Mouse (Mus musculus): ENCODE measurements around the gene Wwox. TPM values are rescaled to one million over a fixed set of nuclear protein-coding genes. Genes with fewer than 3 reads are reported as not detected.
A peak's percentile ranks its signal among the peaks of the same experiment; 100 is the strongest.

The Wwox gene
- polyA plus RNA-seq, 1 experiment from 2014 or later: 11.0 TPM

- 71% methylated on average over 6 of the region's 6 CpGs for WGBS
- no peaks in the 10 kb centered on the region for H3K36me3 ChIP-seq (ENCODE audit: control insufficient read depth, insufficient read depth, low read length)
- H3K4me1 ChIP-seq (ENCODE audit: control insufficient read depth, insufficient read depth, low read length): no peaks in the 10 kb centered on the region
- no peak overlapping the region for H3K4me2 ChIP-seq (ENCODE audit: low read depth, low read length)
- no peak overlapping the region for H3K9ac ChIP-seq (ENCODE audit: low read depth, low read length)
- H3K9me3 ChIP-seq (ENCODE audit: control insufficient read depth, low read length): no peaks in the 10 kb centered on the region
- no peaks in the 10 kb centered on the region for H3K27me3 ChIP-seq (replicated peaks; ENCODE audit: control insufficient read depth, insufficient read depth, low read length)
- H3K27ac ChIP-seq (replicated peaks; ENCODE audit: low read depth, low read length): no peak overlapping the region
- no peak for ATAC-seq (ENCODE audit: low read depth)
- DNase-seq (ENCODE audit: low spot score): no peak
- H3K4me3 ChIP-seq (ENCODE audit: low read depth, low read length): no peak overlapping the region
These were observed 20.6 kb upstream of the Wwox start for GRCm38 (mm10) chr8:114418904-114419303.

- H3K4me2 ChIP-seq (ENCODE audit: low read depth, low read length): no peak overlapping the region
- DNase-seq (ENCODE audit: low spot score) (no peak), ATAC-seq (ENCODE audit: low read depth) (no peak)
- H3K4me3 ChIP-seq (ENCODE audit: low read depth, low read length): no peak overlapping the region
- H3K9me3 ChIP-seq (ENCODE audit: control insufficient read depth, low read length): no peaks in the 10 kb centered on the region
- H3K27ac ChIP-seq (replicated peaks; ENCODE audit: low read depth, low read length): no peak overlapping the region
- WGBS: 71% methylated on average over 4 of the region's 4 CpGs
- H3K36me3 ChIP-seq (ENCODE audit: control insufficient read depth, insufficient read depth, low read length): no peaks in the 10 kb centered on the region
- no peaks in the 10 kb centered on the region for H3K27me3 ChIP-seq (replicated peaks; ENCODE audit: control insufficient read depth, insufficient read depth, low read length)
- H3K9ac ChIP-seq (ENCODE audit: low read depth, low read length): no peak overlapping the region
- H3K4me1 ChIP-seq (ENCODE audit: control insufficient read depth, insufficient read depth, low read length): no peaks in the 10 kb centered on the region
These were observed 17.9 kb upstream of the Wwox start for GRCm38 (mm10) chr8:114421544-114421943.

DNA sequence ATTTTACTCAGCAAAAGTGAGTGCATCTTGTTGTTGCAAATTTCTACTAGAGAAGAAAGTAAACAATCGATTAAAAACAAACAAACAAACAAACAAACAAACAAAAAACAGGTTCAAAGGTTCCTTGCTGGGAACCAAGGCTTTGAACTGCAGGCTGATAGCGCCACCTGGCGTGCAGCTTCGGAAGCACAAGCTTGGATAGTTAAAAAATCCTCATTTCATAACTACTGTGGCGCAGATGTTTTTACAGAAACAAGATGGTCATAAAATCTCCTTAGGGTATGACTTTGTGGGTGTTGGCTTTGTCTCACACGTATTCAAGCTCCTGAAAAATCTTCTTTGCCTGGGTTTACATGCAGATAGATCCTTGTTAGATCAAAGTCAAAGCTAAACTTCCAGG lies 1.2 kb upstream of the Wwox start:
- no peaks in the 10 kb centered on the region for H3K9me3 ChIP-seq (ENCODE audit: control insufficient read depth, low read length)
- ATAC-seq (ENCODE audit: low read depth): no peak
- WGBS: 6% methylated on average over 6 of the region's 6 CpGs
- no peaks in the 10 kb centered on the region for H3K36me3 ChIP-seq (ENCODE audit: control insufficient read depth, insufficient read depth, low read length)
- no peak overlapping the region for H3K9ac ChIP-seq (ENCODE audit: low read depth, low read length)
- H3K4me3 ChIP-seq (ENCODE audit: low read depth, low read length): no peak overlapping the region
- 0 out of 2 replicates have a peak, but pooled peaks cover 4% of the 10 kb centered on the region for H3K4me1 ChIP-seq (ENCODE audit: control insufficient read depth, insufficient read depth, low read length)
- no peaks in the 10 kb centered on the region for H3K27me3 ChIP-seq (replicated peaks; ENCODE audit: control insufficient read depth, insufficient read depth, low read length)
- H3K27ac ChIP-seq (replicated peaks; ENCODE audit: low read depth, low read length): no peak overlapping the region
- peak; percentile 54 for DNase-seq (ENCODE audit: low spot score)
- no peak overlapping the region for H3K4me2 ChIP-seq (ENCODE audit: low read depth, low read length)

GRCm38 (mm10) chr8:114440205-114440589 lies 742 bp downstream of the Wwox start:
- 14% methylated on average over 5 of the region's 5 CpGs for WGBS
- Histone ChIP-seq H3K27me3 (replicated peaks; ENCODE audit: control insufficient read depth, insufficient read depth, low read length) (no peaks in the 10 kb centered on the region), H3K9me3 (ENCODE audit: control insufficient read depth, low read length) (no peaks in the 10 kb centered on the region), H3K4me1 (ENCODE audit: control insufficient read depth, insufficient read depth, low read length) (0 out of 2 replicates have a peak, but pooled peaks cover 4% of the 10 kb centered on the region), H3K36me3 (ENCODE audit: control insufficient read depth, insufficient read depth, low read length) (no peaks in the 10 kb centered on the region), H3K27ac (replicated peaks; ENCODE audit: low read depth, low read length) (no peak overlapping the region), H3K4me3 (ENCODE audit: low read depth, low read length) (peak overlapping the region; percentile 70), H3K9ac (ENCODE audit: low read depth, low read length) (peak overlapping the region; percentile 73), H3K4me2 (ENCODE audit: low read depth, low read length) (peak overlapping the region; percentile 69)
- ATAC-seq (ENCODE audit: low read depth): no peak
- DNase-seq (ENCODE audit: low spot score): no peak

DNA sequence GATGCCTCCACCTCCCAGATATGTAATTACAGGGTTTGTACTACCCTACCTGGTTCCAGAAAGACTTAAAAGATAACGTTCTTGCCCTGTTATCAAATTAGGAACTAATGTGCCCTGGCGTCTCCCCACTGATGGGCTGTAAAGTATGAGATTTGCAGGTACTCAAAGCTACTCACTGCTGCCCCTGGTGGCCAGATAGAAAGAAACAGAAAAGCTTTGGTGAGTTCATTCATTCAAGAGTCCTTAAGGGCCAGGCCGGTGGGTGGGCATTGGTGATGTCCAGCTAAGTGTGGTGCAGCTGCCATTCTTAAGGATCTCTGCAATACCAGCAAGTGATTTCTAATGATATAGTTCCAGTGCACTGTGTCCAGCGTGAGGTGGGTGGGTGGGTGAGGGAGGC lies 2.2 kb downstream of the Wwox start:
- ATAC-seq (ENCODE audit: low read depth) (no peak), DNase-seq (ENCODE audit: low spot score) (no peak)
- Histone ChIP-seq H3K27ac (replicated peaks; ENCODE audit: low read depth, low read length) (no peak overlapping the region), H3K4me2 (ENCODE audit: low read depth, low read length) (no peak overlapping the region), H3K4me3 (ENCODE audit: low read depth, low read length) (no peak overlapping the region), H3K9me3 (ENCODE audit: control insufficient read depth, low read length) (no peaks in the 10 kb centered on the region), H3K27me3 (replicated peaks; ENCODE audit: control insufficient read depth, insufficient read depth, low read length) (no peaks in the 10 kb centered on the region), H3K9ac (ENCODE audit: low read depth, low read length) (no peak overlapping the region), H3K4me1 (ENCODE audit: control insufficient read depth, insufficient read depth, low read length) (0 out of 2 replicates have a peak, but pooled peaks cover 4% of the 10 kb centered on the region), H3K36me3 (ENCODE audit: control insufficient read depth, insufficient read depth, low read length) (no peaks in the 10 kb centered on the region)
- 85% methylated on average over 4 of the region's 4 CpGs for WGBS

DNA sequence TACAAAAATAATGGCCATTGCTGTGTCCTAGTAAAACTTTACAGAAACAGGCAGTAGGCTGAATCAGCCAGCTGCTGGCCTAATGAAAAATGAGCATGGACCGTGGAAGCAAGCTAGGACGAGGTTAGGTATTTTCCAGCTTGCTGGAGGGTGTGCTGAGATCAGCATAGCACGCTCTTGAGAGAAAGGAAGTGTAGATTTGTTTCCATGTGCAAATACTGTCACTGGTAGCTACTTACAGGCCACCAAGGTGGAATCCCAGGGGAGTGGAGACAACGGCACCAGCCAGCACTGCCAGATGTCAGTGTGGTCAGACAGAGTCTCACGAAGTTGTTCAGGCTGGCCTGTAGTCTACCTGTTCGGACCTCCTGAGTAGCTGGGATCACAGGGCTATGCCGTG lies 7.4 kb downstream of the Wwox start:
- no peak for DNase-seq (ENCODE audit: low spot score)
- H3K4me1 ChIP-seq (ENCODE audit: control insufficient read depth, insufficient read depth, low read length): no peaks in the 10 kb centered on the region
- no peak overlapping the region for H3K27ac ChIP-seq (replicated peaks; ENCODE audit: low read depth, low read length)
- no peak overlapping the region for H3K9ac ChIP-seq (ENCODE audit: low read depth, low read length)
- no peaks in the 10 kb centered on the region for H3K27me3 ChIP-seq (replicated peaks; ENCODE audit: control insufficient read depth, insufficient read depth, low read length)
- 73% methylated on average over 7 of the region's 7 CpGs for WGBS
- 0 out of 2 replicates have a peak, but pooled peaks cover 3% of the 10 kb centered on the region for H3K36me3 ChIP-seq (ENCODE audit: control insufficient read depth, insufficient read depth, low read length)
- ATAC-seq (ENCODE audit: low read depth): no peak
- H3K4me2 ChIP-seq (ENCODE audit: low read depth, low read length): no peak overlapping the region
- no peaks in the 10 kb centered on the region for H3K9me3 ChIP-seq (ENCODE audit: control insufficient read depth, low read length)
- no peak overlapping the region for H3K4me3 ChIP-seq (ENCODE audit: low read depth, low read length)

DNA sequence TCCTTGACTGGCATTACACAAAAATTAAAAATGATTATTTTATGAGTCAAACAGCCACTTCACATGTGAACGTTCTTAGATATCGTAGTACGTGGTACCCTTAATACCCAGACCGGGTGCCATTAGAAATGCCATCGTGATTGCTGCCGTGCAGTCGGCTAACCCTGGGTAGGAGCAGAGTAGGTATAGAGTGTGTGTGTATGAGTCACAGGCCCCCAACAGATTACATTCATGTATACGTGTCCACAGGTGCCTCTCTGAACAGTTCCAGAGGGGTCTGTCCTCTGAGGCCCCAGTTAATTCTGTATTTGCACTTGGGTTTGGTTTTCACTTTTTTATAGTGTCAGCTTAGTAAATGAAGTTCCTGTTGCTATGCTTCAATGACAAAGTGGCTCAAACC lies 12.8 kb downstream of the Wwox start:
- no peaks in the 10 kb centered on the region for H3K9me3 ChIP-seq (ENCODE audit: control insufficient read depth, low read length)

GRCm38 (mm10) chr8:114452781-114453221 lies 13.3 kb downstream of the Wwox start:
- Histone ChIP-seq H3K9me3 (ENCODE audit: control insufficient read depth, low read length) (no peaks in the 10 kb centered on the region), H3K4me2 (ENCODE audit: low read depth, low read length) (0 out of 2 replicates have a peak overlapping the region, but pooled peaks have one; percentile 21), H3K4me1 (ENCODE audit: control insufficient read depth, insufficient read depth, low read length) (no peaks in the 10 kb centered on the region), H3K4me3 (ENCODE audit: low read depth, low read length) (no peak overlapping the region), H3K9ac (ENCODE audit: low read depth, low read length) (no peak overlapping the region), H3K36me3 (ENCODE audit: control insufficient read depth, insufficient read depth, low read length) (0 out of 2 replicates have a peak, but pooled peaks cover 3% of the 10 kb centered on the region), H3K27me3 (replicated peaks; ENCODE audit: control insufficient read depth, insufficient read depth, low read length) (no peaks in the 10 kb centered on the region), H3K27ac (replicated peaks; ENCODE audit: low read depth, low read length) (no peak overlapping the region)
- peak; percentile 54; the same call in 1 of the 2 replicates for ATAC-seq (ENCODE audit: low read depth)
- peak; percentile 92 for DNase-seq (ENCODE audit: low spot score)
- 13% methylated on average over 9 of the region's 9 CpGs for WGBS

More for the DNA sequence above, 12.8 kb downstream of the Wwox start:
- Histone ChIP-seq H3K27ac (replicated peaks; ENCODE audit: low read depth, low read length) (no peak overlapping the region), H3K4me1 (ENCODE audit: control insufficient read depth, insufficient read depth, low read length) (no peaks in the 10 kb centered on the region), H3K27me3 (replicated peaks; ENCODE audit: control insufficient read depth, insufficient read depth, low read length) (no peaks in the 10 kb centered on the region), H3K4me2 (ENCODE audit: low read depth, low read length) (no peak overlapping the region), H3K9ac (ENCODE audit: low read depth, low read length) (no peak overlapping the region), H3K36me3 (ENCODE audit: control insufficient read depth, insufficient read depth, low read length) (0 out of 2 replicates have a peak, but pooled peaks cover 3% of the 10 kb centered on the region), H3K4me3 (ENCODE audit: low read depth, low read length) (no peak overlapping the region)
- no peak for DNase-seq (ENCODE audit: low spot score)
- WGBS: 94% methylated on average over 8 of the region's 8 CpGs
- ATAC-seq (ENCODE audit: low read depth): no peak; the same call in 1 of the 2 replicates

- no peaks in the 10 kb centered on the region for H3K27me3 ChIP-seq (replicated peaks; ENCODE audit: control insufficient read depth, insufficient read depth, low read length)
- no peak overlapping the region for H3K4me3 ChIP-seq (ENCODE audit: low read depth, low read length)
- 89% methylated on average over 8 of the region's 8 CpGs for WGBS
- DNase-seq (ENCODE audit: low spot score) (no peak), ATAC-seq (ENCODE audit: low read depth) (no peak)
- H3K4me2 ChIP-seq (ENCODE audit: low read depth, low read length): no peak overlapping the region
- H3K27ac ChIP-seq (replicated peaks; ENCODE audit: low read depth, low read length): no peak overlapping the region
- H3K36me3 ChIP-seq (ENCODE audit: control insufficient read depth, insufficient read depth, low read length): no peaks in the 10 kb centered on the region
- H3K9me3 ChIP-seq (ENCODE audit: control insufficient read depth, low read length): no peaks in the 10 kb centered on the region
- H3K4me1 ChIP-seq (ENCODE audit: control insufficient read depth, insufficient read depth, low read length): no peaks in the 10 kb centered on the region
- no peak overlapping the region for H3K9ac ChIP-seq (ENCODE audit: low read depth, low read length)
These were observed 15.8 kb downstream of the Wwox start for GRCm38 (mm10) chr8:114455302-114455701.
